Mouse (Mus musculus): ENCODE measurements around the gene Hivep2. TPM values are rescaled to one million over a fixed set of nuclear protein-coding genes. Genes with fewer than 3 reads are reported as not detected.

Hivep2 gene
- polyA plus RNA-seq, 1 experiment from 2014 or later: 21.0 TPM

GRCm38 (mm10) chr10:14087316-14087715, 121.4 kb downstream of the Hivep2 start:
- Histone ChIP-seq H3K4me2 (ENCODE audit: low read depth, low read length) (no peak overlapping the region), H3K27me3 (ENCODE audit: control insufficient read depth, insufficient read depth, low read length) (no peaks in the 10 kb centered on the region), H3K4me1 (ENCODE audit: control insufficient read depth, insufficient read depth, low read length) (no peaks in the 10 kb centered on the region), H3K27ac (ENCODE audit: low read depth, low read length) (no peak overlapping the region), H3K9ac (replicated peaks; ENCODE audit: low read depth, low read length) (no peak overlapping the region), H3K9me3 (ENCODE audit: control insufficient read depth, low read length) (no peaks in the 10 kb centered on the region; the same call in 1 of the 2 replicates), H3K4me3 (ENCODE audit: low read depth, low read length) (no peak overlapping the region), H3K36me3 (ENCODE audit: control insufficient read depth, insufficient read depth, low read length) (no peaks in the 10 kb centered on the region)
- no peak for ATAC-seq (ENCODE audit: low read depth)
- WGBS: 90% methylated on average over 7 of the region's 7 CpGs

DNA sequence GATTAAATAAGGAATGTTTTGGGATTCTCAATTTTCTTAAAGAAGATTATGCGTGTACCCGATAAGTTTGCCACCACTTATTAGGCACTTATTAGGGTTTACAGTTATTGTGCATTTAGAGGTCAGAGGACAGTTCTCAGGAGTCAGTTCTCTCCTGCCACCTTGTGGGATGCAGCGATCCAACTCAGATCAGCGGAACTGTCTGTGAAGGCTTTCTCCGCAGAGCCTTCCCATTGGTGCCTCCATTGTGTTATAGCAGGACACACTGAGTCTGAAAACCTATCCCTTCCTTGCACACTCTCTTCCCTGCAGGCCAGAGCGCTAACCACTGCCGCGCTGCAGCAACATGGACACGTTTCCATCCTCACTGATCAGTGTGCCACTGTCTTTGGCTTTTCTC, 123.6 kb downstream of the Hivep2 start:
- Histone ChIP-seq H3K4me2 (ENCODE audit: low read depth, low read length) (no peak overlapping the region), H3K9me3 (ENCODE audit: control insufficient read depth, low read length) (no peaks in the 10 kb centered on the region; the same call in 1 of the 2 replicates), H3K4me3 (ENCODE audit: low read depth, low read length) (no peak overlapping the region), H3K27me3 (ENCODE audit: control insufficient read depth, insufficient read depth, low read length) (no peaks in the 10 kb centered on the region), H3K36me3 (ENCODE audit: control insufficient read depth, insufficient read depth, low read length) (no peaks in the 10 kb centered on the region), H3K4me1 (ENCODE audit: control insufficient read depth, insufficient read depth, low read length) (no peaks in the 10 kb centered on the region), H3K27ac (ENCODE audit: low read depth, low read length) (no peak overlapping the region), H3K9ac (replicated peaks; ENCODE audit: low read depth, low read length) (no peak overlapping the region)
- ATAC-seq (ENCODE audit: low read depth): peak; percentile 62; the same call in 1 of the 2 replicates
- 52% methylated on average over 9 of the region's 9 CpGs for WGBS

DNA sequence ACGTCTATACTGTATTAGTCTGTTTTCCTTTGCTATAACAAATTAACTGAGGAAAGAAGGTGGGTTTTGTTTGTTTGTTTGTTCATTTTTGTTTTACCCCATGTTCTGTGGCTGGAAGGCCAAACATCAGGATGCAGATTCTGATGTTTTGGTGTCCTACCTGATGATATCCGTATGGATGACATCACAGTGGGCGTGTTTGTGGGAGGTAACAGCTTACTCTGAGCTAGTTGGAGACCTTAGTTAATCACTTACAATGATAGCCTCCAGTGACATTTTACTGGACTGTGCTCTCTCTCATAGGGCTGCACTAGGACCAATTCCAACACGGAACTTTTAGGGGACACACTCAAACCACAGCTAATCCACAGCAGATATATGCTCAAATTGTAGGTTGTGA, 128.2 kb downstream of the Hivep2 start:
- 96% methylated on average over 4 of the region's 4 CpGs for WGBS
- H3K4me2 ChIP-seq (ENCODE audit: low read depth, low read length): no peak overlapping the region
- no peaks in the 10 kb centered on the region for H3K27me3 ChIP-seq (ENCODE audit: control insufficient read depth, insufficient read depth, low read length)
- no peak overlapping the region for H3K9ac ChIP-seq (replicated peaks; ENCODE audit: low read depth, low read length)
- H3K9me3 ChIP-seq (ENCODE audit: control insufficient read depth, low read length): no peaks in the 10 kb centered on the region; the same call in 1 of the 2 replicates
- ATAC-seq (ENCODE audit: low read depth): no peak
- no peaks in the 10 kb centered on the region for H3K4me1 ChIP-seq (ENCODE audit: control insufficient read depth, insufficient read depth, low read length)
- H3K36me3 ChIP-seq (ENCODE audit: control insufficient read depth, insufficient read depth, low read length): no peaks in the 10 kb centered on the region
- H3K27ac ChIP-seq (ENCODE audit: low read depth, low read length): no peak overlapping the region
- no peak overlapping the region for H3K4me3 ChIP-seq (ENCODE audit: low read depth, low read length)

DNA sequence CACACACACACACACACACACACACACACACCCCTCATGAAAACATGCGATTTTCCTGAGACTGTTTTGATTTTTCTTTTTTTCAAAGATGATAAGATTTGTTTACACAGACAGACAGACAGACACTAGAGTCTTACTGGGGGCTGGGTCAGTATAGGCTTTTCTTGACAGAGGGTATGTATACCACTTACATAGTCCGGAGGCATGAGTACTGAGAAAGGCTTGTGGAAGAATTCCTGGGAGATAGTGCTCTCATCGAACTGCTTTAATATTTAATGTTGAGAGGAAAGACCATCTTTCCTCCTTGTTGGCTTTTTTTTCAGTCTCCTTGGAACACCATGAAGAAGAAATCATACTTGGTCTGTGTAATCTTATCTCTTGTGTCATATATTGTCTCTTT, 130.2 kb downstream of the Hivep2 start:
- Histone ChIP-seq H3K4me2 (ENCODE audit: low read depth, low read length) (no peak overlapping the region), H3K9me3 (ENCODE audit: control insufficient read depth, low read length) (no peaks in the 10 kb centered on the region; the same call in 1 of the 2 replicates), H3K4me3 (ENCODE audit: low read depth, low read length) (no peak overlapping the region), H3K4me1 (ENCODE audit: control insufficient read depth, insufficient read depth, low read length) (no peaks in the 10 kb centered on the region), H3K36me3 (ENCODE audit: control insufficient read depth, insufficient read depth, low read length) (no peaks in the 10 kb centered on the region), H3K27ac (ENCODE audit: low read depth, low read length) (no peak overlapping the region), H3K27me3 (ENCODE audit: control insufficient read depth, insufficient read depth, low read length) (no peaks in the 10 kb centered on the region), H3K9ac (replicated peaks; ENCODE audit: low read depth, low read length) (no peak overlapping the region)
- peak; percentile 54; the same call in 1 of the 2 replicates for ATAC-seq (ENCODE audit: low read depth)
- 85% methylated on average over 3 of the region's 3 CpGs for WGBS

GRCm38 (mm10) chr10:14099182-14099581, 133.3 kb downstream of the Hivep2 start:
- H3K4me2 ChIP-seq (ENCODE audit: low read depth, low read length): no peak overlapping the region
- WGBS: 76% methylated on average over 4 of the region's 4 CpGs

DNA sequence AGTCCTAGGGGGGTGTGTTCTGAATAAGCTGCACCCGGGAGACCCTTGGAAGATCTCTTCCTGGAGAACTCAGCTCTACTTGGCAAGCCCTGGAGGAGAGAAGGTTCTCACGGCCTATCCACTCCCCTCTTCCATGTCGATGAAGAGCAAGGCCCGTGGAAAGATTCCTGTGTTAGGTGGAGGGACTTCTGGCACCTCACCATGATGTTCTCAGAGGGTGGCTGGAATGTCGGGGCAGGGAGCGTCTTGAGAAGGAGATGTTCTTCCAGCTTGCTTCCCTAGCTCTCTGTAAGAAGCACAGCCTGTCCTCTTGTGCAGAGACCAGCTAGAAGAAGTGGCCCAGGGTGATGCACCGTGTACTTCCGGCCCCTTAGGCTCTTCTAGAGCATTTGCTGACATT, 134.2 kb downstream of the Hivep2 start:
- no peak for ATAC-seq (ENCODE audit: low read depth)
- H3K9ac ChIP-seq (replicated peaks; ENCODE audit: low read depth, low read length): no peak overlapping the region
- no peak overlapping the region for H3K4me2 ChIP-seq (ENCODE audit: low read depth, low read length)
- H3K27me3 ChIP-seq (ENCODE audit: control insufficient read depth, insufficient read depth, low read length): no peaks in the 10 kb centered on the region
- no peaks in the 10 kb centered on the region for H3K4me1 ChIP-seq (ENCODE audit: control insufficient read depth, insufficient read depth, low read length)
- no peak overlapping the region for H3K4me3 ChIP-seq (ENCODE audit: low read depth, low read length)
- no peaks in the 10 kb centered on the region for H3K36me3 ChIP-seq (ENCODE audit: control insufficient read depth, insufficient read depth, low read length)
- no peaks in the 10 kb centered on the region for H3K9me3 ChIP-seq (ENCODE audit: control insufficient read depth, low read length)
- WGBS: 92% methylated on average over 8 of the region's 8 CpGs
- no peak overlapping the region for H3K27ac ChIP-seq (ENCODE audit: low read depth, low read length)

More at GRCm38 (mm10) chr10:14099182-14099581, 133.3 kb downstream of the Hivep2 start:
- no peaks in the 10 kb centered on the region for H3K27me3 ChIP-seq (ENCODE audit: control insufficient read depth, insufficient read depth, low read length)
- ATAC-seq (ENCODE audit: low read depth): no peak
- H3K9ac ChIP-seq (replicated peaks; ENCODE audit: low read depth, low read length): no peak overlapping the region
- no peak overlapping the region for H3K4me3 ChIP-seq (ENCODE audit: low read depth, low read length)
- no peaks in the 10 kb centered on the region for H3K4me1 ChIP-seq (ENCODE audit: control insufficient read depth, insufficient read depth, low read length)
- H3K36me3 ChIP-seq (ENCODE audit: control insufficient read depth, insufficient read depth, low read length): no peaks in the 10 kb centered on the region
- H3K9me3 ChIP-seq (ENCODE audit: control insufficient read depth, low read length): no peaks in the 10 kb centered on the region
- H3K27ac ChIP-seq (ENCODE audit: low read depth, low read length): no peak overlapping the region

- no peaks in the 10 kb centered on the region for H3K9me3 ChIP-seq (ENCODE audit: control insufficient read depth, low read length)
- H3K27me3 ChIP-seq (ENCODE audit: control insufficient read depth, insufficient read depth, low read length): no peaks in the 10 kb centered on the region
- H3K4me3 ChIP-seq (ENCODE audit: low read depth, low read length): no peak overlapping the region
- no peak for ATAC-seq (ENCODE audit: low read depth)
- H3K4me2 ChIP-seq (ENCODE audit: low read depth, low read length): no peak overlapping the region
- no peak overlapping the region for H3K27ac ChIP-seq (ENCODE audit: low read depth, low read length)
- H3K4me1 ChIP-seq (ENCODE audit: control insufficient read depth, insufficient read depth, low read length): no peaks in the 10 kb centered on the region
- WGBS: 83% methylated on average over 3 of the region's 3 CpGs
- no peaks in the 10 kb centered on the region for H3K36me3 ChIP-seq (ENCODE audit: control insufficient read depth, insufficient read depth, low read length)
- no peak overlapping the region for H3K9ac ChIP-seq (replicated peaks; ENCODE audit: low read depth, low read length)
Measured at GRCm38 (mm10) chr10:14100847-14101246, 135.0 kb downstream of the Hivep2 start.

GRCm38 (mm10) chr10:14101966-14102365, 136.1 kb downstream of the Hivep2 start:
- Histone ChIP-seq H3K4me2 (ENCODE audit: low read depth, low read length) (no peak overlapping the region), H3K36me3 (ENCODE audit: control insufficient read depth, insufficient read depth, low read length) (no peaks in the 10 kb centered on the region), H3K9me3 (ENCODE audit: control insufficient read depth, low read length) (no peaks in the 10 kb centered on the region), H3K27me3 (ENCODE audit: control insufficient read depth, insufficient read depth, low read length) (no peaks in the 10 kb centered on the region), H3K4me1 (ENCODE audit: control insufficient read depth, insufficient read depth, low read length) (no peaks in the 10 kb centered on the region), H3K4me3 (ENCODE audit: low read depth, low read length) (no peak overlapping the region), H3K9ac (replicated peaks; ENCODE audit: low read depth, low read length) (no peak overlapping the region), H3K27ac (ENCODE audit: low read depth, low read length) (no peak overlapping the region)
- no peak for ATAC-seq (ENCODE audit: low read depth)
- WGBS: 90% methylated on average over 5 of the region's 5 CpGs

- ATAC-seq (ENCODE audit: low read depth): no peak
Measured at GRCm38 (mm10) chr10:14107980-14108671, 142.3 kb downstream of the Hivep2 start.

More at GRCm38 (mm10) chr10:14107980-14108671, 142.3 kb downstream of the Hivep2 start:
- WGBS: 70% methylated on average over 7 of the region's 7 CpGs
- no peaks in the 10 kb centered on the region for H3K9me3 ChIP-seq (ENCODE audit: control insufficient read depth, low read length)
- no peak overlapping the region for H3K27ac ChIP-seq (ENCODE audit: low read depth, low read length)
- H3K27me3 ChIP-seq (ENCODE audit: control insufficient read depth, insufficient read depth, low read length): no peaks in the 10 kb centered on the region
- no peak overlapping the region for H3K4me2 ChIP-seq (ENCODE audit: low read depth, low read length)
- no peaks in the 10 kb centered on the region for H3K36me3 ChIP-seq (ENCODE audit: control insufficient read depth, insufficient read depth, low read length)
- H3K4me1 ChIP-seq (ENCODE audit: control insufficient read depth, insufficient read depth, low read length): no peaks in the 10 kb centered on the region
- H3K4me3 ChIP-seq (ENCODE audit: low read depth, low read length): no peak overlapping the region
- H3K9ac ChIP-seq (replicated peaks; ENCODE audit: low read depth, low read length): no peak overlapping the region

Measured in neural tube, embryonic 14.5 days (tissue).